Mouse (Mus musculus): ENCODE measurements around the gene Twsg1.
A peak's percentile ranks its signal among the peaks of the same experiment; 100 is the strongest.

Gene Twsg1

GRCm38 (mm10) chr17:65931525-65931924 lies 19.5 kb downstream of the Twsg1 start:
- DNase-seq (ENCODE audit: low spot score in 2 of 2) = no peak

- DNase-seq (ENCODE audit: low spot score in 2 of 2) = no peak
Observed at GRCm38 (mm10) chr17:65930960-65931359, 20.1 kb downstream of the Twsg1 start.

- no peak for DNase-seq (ENCODE audit: low spot score in 2 of 2)
Observed at GRCm38 (mm10) chr17:65930158-65930826, 20.7 kb downstream of the Twsg1 start.

GRCm38 (mm10) chr17:65929319-65929978 lies 21.6 kb downstream of the Twsg1 start:
- DNase-seq (ENCODE audit: low spot score in 2 of 2) = no peak

GRCm38 (mm10) chr17:65927077-65927476 lies 23.9 kb downstream of the Twsg1 start:
- DNase-seq (ENCODE audit: low spot score in 2 of 2) = no peak

GRCm38 (mm10) chr17:65924218-65924617 lies 26.8 kb downstream of the Twsg1 start:
- DNase-seq (ENCODE audit: low spot score in 2 of 2) = no peak

GRCm38 (mm10) chr17:65921975-65922374 lies 29.1 kb downstream of the Twsg1 start:
- DNase-seq (ENCODE audit: low spot score in 2 of 2) = no peak

GRCm38 (mm10) chr17:65919235-65919634 lies 31.8 kb downstream of the Twsg1 start:
- no peak for DNase-seq (ENCODE audit: low spot score in 2 of 2)

- DNase-seq (ENCODE audit: low spot score in 2 of 2) = peak; percentile 54 to 69
Observed at GRCm38 (mm10) chr17:65916135-65916668, 34.8 kb downstream of the Twsg1 start.

GRCm38 (mm10) chr17:65914083-65914482 lies 36.9 kb downstream of the Twsg1 start:
- no peak for DNase-seq (ENCODE audit: low spot score in 2 of 2)

GRCm38 (mm10) chr17:65912202-65912601 lies 38.8 kb downstream of the Twsg1 start:
- DNase-seq (ENCODE audit: low spot score in 2 of 2) = no peak

GRCm38 (mm10) chr17:65911285-65912069 lies 39.5 kb downstream of the Twsg1 start:
- DNase-seq (ENCODE audit: low spot score in 2 of 2) = no peak

GRCm38 (mm10) chr17:65908270-65908669 lies 42.8 kb downstream of the Twsg1 start:
- DNase-seq (ENCODE audit: low spot score in 2 of 2) = no peak

- DNase-seq (ENCODE audit: low spot score in 2 of 2) = no peak
Observed at GRCm38 (mm10) chr17:65906895-65907401, 44.1 kb downstream of the Twsg1 start.

- DNase-seq (ENCODE audit: low spot score in 2 of 2) = no peak
Observed at GRCm38 (mm10) chr17:65906313-65906894, 44.6 kb downstream of the Twsg1 start.

GRCm38 (mm10) chr17:65905241-65905640 lies 45.8 kb downstream of the Twsg1 start:
- no peak for DNase-seq (ENCODE audit: low spot score in 2 of 2)

- no peak for DNase-seq (ENCODE audit: low spot score in 2 of 2)
Observed at GRCm38 (mm10) chr17:65903826-65904225, 47.2 kb downstream of the Twsg1 start.

- DNase-seq (ENCODE audit: low spot score in 2 of 2) = no peak
Observed at GRCm38 (mm10) chr17:65903011-65903410, 48.0 kb downstream of the Twsg1 start.

- DNase-seq (ENCODE audit: low spot score in 2 of 2) = no peak
Observed at GRCm38 (mm10) chr17:65902281-65902680, 48.7 kb downstream of the Twsg1 start.

GRCm38 (mm10) chr17:65896016-65896415 lies 55.0 kb downstream of the Twsg1 start:
- no peak for DNase-seq (ENCODE audit: low spot score in 2 of 2)

- no peak for DNase-seq (ENCODE audit: low spot score in 2 of 2)
Observed at GRCm38 (mm10) chr17:65889476-65889875, 61.5 kb downstream of the Twsg1 start.

GRCm38 (mm10) chr17:65886571-65886970 lies 64.5 kb downstream of the Twsg1 start:
- DNase-seq (ENCODE audit: low spot score in 2 of 2) = no peak

Measured in frontal cortex, postnatal 25 days (tissue).